Mouse (Mus musculus) E14TG2a.4 (cell line): ENCODE results near the gene Cyp4a32.

ENCODE experiments used
- CTCF ChIP-seq: conservative IDR thresholded peaks from 2 replicates; pipeline ENCODE4 v1.5.1; 2014; ENCODE audit warnings: low read length
- NANOG ChIP-seq: IDR thresholded peaks from 2 replicates; pipeline ENCODE4 v1.6.1; 2014; ENCODE audit warnings: borderline replicate concordance, low read length, mixed read lengths
- POU5F1 ChIP-seq: IDR thresholded peaks from 2 replicates; pipeline ENCODE4 v1.6.1; 2014; ENCODE audit warnings: low read length, borderline replicate concordance

- TF ChIP-seq CTCF, result no peak
- no peak for TF ChIP-seq POU5F1
- TF ChIP-seq NANOG, result no peak
Observed at GRCm38 (mm10) chr4:115575776-115576175, 25.0 kb upstream of the Cyp4a32 start.
